Mouse (Mus musculus) left cerebral cortex, adult 2 months (tissue): ENCODE measurements at regions not wholly inside any gene's neighbourhood (a gene's known extent, or its start where the extent isn't known, plus 50 kb on each side); places are given as distances from the start of the nearest gene placed in this dataset.

Experiments
- DNase-seq, 2 experiments: peaks; one replicate each; pipeline ENCODE4 v3.0.0; 2021 to 2022; ENCODE audit warnings: low spot score in 2 of 2, mixed read lengths in 1 of 2; ENCODE audit errors: extremely low spot score in 1 of 2
- H3K27ac ChIP-seq: fragments of 200-600 bp; 2 replicates; pipeline ENCODE4 v1.8.1; 2022
- H3K4me3 ChIP-seq: fragments of 200-600 bp; 2 replicates; pipeline ENCODE4 v1.8.1; 2022
- CTCF ChIP-seq: fragments of 200-600 bp; IDR thresholded peaks from 2 replicates; pipeline ENCODE4 v1.8.1; 2022; ENCODE audit warnings: antibody characterized with exemption, mild to moderate bottlenecking, moderate library complexity
- intact Hi-C: fragments of 180-260 bp; cut with DNase I; formaldehyde crosslinking; loops from one replicate; pipeline ENCODE4 v1.15.1; 2025

DNA sequence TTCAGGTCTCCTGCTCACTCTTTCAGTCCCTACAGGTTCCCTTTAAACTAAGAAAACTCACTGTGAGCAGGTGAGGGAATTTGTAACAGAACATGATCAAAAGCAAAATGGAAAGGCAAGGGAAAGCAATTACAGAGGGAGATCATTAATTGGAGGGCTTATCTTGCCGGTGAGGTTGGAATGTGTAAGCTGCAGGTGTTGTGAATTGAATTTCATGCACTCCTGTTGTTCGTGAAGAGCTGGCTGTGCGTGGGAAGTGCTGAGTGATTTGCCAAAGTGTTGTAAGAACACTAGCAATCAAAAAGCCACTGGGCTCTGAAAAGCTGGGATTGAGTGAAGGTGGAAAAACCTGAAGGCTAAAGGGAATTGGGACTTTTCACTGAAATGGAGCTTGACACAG is 808.8 kb upstream of the Lcorl start:
- no peak overlapping the region for H3K27ac ChIP-seq
- no peak for DNase-seq
- H3K4me3 ChIP-seq: no peak overlapping the region
- intact Hi-C loops: no loop called here
- TF ChIP-seq CTCF: no peak

DNA sequence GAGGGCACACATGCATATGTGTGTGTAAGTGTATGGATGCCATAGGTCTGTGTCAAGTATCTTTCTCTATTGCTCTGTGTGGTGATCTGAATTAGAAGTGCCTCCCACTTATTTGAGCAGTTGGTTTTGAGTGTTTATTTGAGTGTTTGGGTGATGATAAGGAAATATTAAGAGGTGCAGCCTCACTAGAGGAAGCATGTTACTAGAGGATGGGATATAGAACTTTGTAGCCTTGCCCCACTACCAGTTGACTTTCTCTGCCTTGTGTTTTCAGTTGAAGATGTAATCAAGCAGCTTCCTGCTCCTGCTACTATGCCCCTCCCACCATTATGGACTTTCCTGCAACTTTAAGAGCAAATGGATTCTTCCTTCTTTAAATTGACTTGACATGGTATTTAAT is 799.6 kb upstream of the Lcorl start:
- no peak for TF ChIP-seq CTCF
- no peak overlapping the region for H3K4me3 ChIP-seq
- no peak for DNase-seq
- intact Hi-C loops: no loop called here
- no peak overlapping the region for H3K27ac ChIP-seq

- intact Hi-C loops: no loop called here
- no peak overlapping the region for H3K4me3 ChIP-seq
- H3K27ac ChIP-seq: no peak overlapping the region
- DNase-seq: no peak
- no peak for TF ChIP-seq CTCF
Measured at GRCm38 (mm10) chr5:46654189-46654588, 796.8 kb upstream of the Lcorl start.

GRCm38 (mm10) chr5:46643009-46643408 is 785.6 kb upstream of the Lcorl start:
- DNase-seq: no peak
- TF ChIP-seq CTCF: no peak
- no peak overlapping the region for H3K4me3 ChIP-seq
- no peak overlapping the region for H3K27ac ChIP-seq
- intact Hi-C loops: no loop called here

DNA sequence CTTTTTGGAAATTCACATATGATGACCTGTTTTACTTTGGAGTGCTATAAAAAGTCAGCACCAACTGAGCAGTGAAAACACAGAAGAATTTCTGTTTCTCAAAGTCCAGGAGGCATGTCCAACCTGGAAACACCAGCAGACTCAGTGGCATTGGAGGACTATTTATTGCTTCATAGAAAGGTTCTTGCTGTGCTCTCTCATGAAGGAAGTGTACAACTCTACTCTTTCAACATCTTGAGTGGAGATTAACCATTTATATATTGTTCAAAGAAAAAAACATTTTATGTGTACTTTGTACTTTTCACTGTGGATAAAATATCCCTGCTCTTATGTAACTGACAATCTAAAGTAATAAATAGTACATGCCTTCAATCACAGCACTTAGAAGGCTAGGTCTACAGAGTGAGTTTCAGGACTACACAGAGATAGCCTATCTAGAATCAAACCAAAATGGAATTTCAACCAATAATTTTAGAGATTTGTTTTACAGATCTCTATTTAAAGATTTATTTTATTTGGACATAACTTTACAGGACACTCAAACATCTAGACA is 777.8 kb upstream of the Lcorl start:
- no peak overlapping the region for H3K4me3 ChIP-seq

More for the DNA sequence above, 777.8 kb upstream of the Lcorl start:
- DNase-seq: no peak
- TF ChIP-seq CTCF: no peak
- intact Hi-C loops: no loop called here
- H3K27ac ChIP-seq: no peak overlapping the region
